Mouse (Mus musculus) hindbrain, postnatal 0 days (tissue): Measurements from ENCODE around the gene Pde3a. TPM values are rescaled to one million over a fixed set of nuclear protein-coding genes. Genes with fewer than 3 reads are reported as not detected.

ENCODE experiments used
- ATAC-seq: fragments of 200-750 bp; cut with Nextera tagmentation; 2 replicates; pipeline ENCODE4 v1.8.0; 2017; ENCODE audit warnings: mild to moderate bottlenecking, moderate TSS enrichment, moderate library complexity
- DNase-seq: peaks from one replicate; pipeline ENCODE4 v3.0.0-alpha.2; 2015; ENCODE audit warnings: low spot score
- H3K27ac ChIP-seq: fragments of 300-500 bp; sonication (generic); 2 replicates; pipeline ENCODE4 v1.5.1; 2014; ENCODE audit warnings: mild to moderate bottlenecking
- H3K27me3 ChIP-seq: fragments of 300-500 bp; sonication (generic); 2 replicates; pipeline ENCODE4 v1.6.1; 2014; ENCODE audit warnings: low read length, mixed read lengths; ENCODE audit not compliant: insufficient read depth
- H3K36me3 ChIP-seq: fragments of 300-500 bp; sonication (generic); 2 replicates; pipeline ENCODE4 v1.6.1; 2014; ENCODE audit warnings: low read length, mixed read lengths; ENCODE audit not compliant: insufficient read depth
- H3K4me1 ChIP-seq: fragments of 300-500 bp; sonication (generic); 2 replicates; pipeline ENCODE4 v1.6.1; 2014; ENCODE audit warnings: antibody characterized with exemption, low read length, mixed read lengths; ENCODE audit not compliant: insufficient read depth
- H3K4me2 ChIP-seq: fragments of 300-500 bp; sonication (generic); 2 replicates; pipeline ENCODE4 v1.6.1; 2014; ENCODE audit warnings: low read depth, mild to moderate bottlenecking, low read length, moderate library complexity, mixed read lengths
- H3K4me3 ChIP-seq: fragments of 300-500 bp; sonication (generic); 2 replicates; pipeline ENCODE4 v1.5.1; 2014; ENCODE audit warnings: low read length
- H3K9ac ChIP-seq: fragments of 300-500 bp; sonication (generic); replicated peaks from 2 replicates; pipeline ENCODE4 v1.6.1; 2014; ENCODE audit warnings: mild to moderate bottlenecking, low read length, moderate library complexity, mixed read lengths
- H3K9me3 ChIP-seq: fragments of 300-500 bp; sonication (generic); 2 replicates; pipeline ENCODE4 v1.6.1; 2016; ENCODE audit warnings: low read length, mixed read lengths
- CTCF ChIP-seq: IDR thresholded peaks from 2 replicates; pipeline ENCODE4 v1.5.1; 2016; ENCODE audit warnings: antibody characterized with exemption, control low read depth, low read depth
- WGBS: fragments of 180-500 bp; shearing (Covaris S2); extraction: QIAGEN DNeasy Blood & Tissue Kit; methylation state at CpG from one replicate; pipeline ENCODE4 v1.1.7; 2014; 5-methylcytosine and 5-hydroxymethylcytosine counted together
- polyA plus RNA-seq: library from polyadenylated mRNA; unstranded; fragments of >200 nt; fragmentation: Nextera tagmentation; extraction: Ambion mirVana; gene quantifications from 2 replicates; pipeline ENCODE4 v1.2.1, GENCODE M21; 2015
- total RNA-seq: library from RNA; depleted of rRNA; stranded (reverse); fragments of >200 nt; gene quantifications from 2 replicates; pipeline ENCODE4 v1.2.3, GENCODE M21; 2014

The Pde3a gene
- total and polyA plus RNA-seq, 2 experiments from 2014 or later, result 2.1 to 12.5 TPM

DNA sequence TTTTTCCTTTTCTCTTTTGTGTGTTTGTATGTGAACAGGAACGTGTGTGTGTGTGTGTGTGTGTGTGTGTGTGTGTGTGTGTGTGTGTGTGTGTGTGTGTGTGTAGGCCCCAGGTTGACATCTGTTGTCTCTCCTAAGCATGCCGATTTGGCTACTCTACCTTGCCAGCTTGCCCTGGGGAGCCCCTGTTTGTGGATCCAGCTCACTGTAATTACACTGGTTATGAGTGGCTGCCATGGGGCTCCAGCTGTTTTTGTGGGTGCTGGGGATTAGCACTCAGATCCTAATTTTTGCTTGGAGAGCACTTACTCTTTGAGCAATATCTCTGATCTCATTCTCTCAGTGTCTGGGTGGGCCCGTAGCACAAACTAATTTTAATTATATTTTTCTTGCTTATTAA is 32.6 kb downstream of the Pde3a start:
- 71% methylated on average over 3 of the region's 3 CpGs for WGBS
- Histone ChIP-seq H3K4me2 (no peak overlapping the region), H3K4me1 (no peaks in the 10 kb centered on the region), H3K27me3 (no peaks in the 10 kb centered on the region), H3K9me3 (no peaks in the 10 kb centered on the region), H3K9ac (no peak overlapping the region), H3K36me3 (no peaks in the 10 kb centered on the region), H3K27ac (no peak overlapping the region), H3K4me3 (no peak overlapping the region)
- no peak for ATAC-seq
- DNase-seq, result no peak
- no peak for TF ChIP-seq CTCF

DNA sequence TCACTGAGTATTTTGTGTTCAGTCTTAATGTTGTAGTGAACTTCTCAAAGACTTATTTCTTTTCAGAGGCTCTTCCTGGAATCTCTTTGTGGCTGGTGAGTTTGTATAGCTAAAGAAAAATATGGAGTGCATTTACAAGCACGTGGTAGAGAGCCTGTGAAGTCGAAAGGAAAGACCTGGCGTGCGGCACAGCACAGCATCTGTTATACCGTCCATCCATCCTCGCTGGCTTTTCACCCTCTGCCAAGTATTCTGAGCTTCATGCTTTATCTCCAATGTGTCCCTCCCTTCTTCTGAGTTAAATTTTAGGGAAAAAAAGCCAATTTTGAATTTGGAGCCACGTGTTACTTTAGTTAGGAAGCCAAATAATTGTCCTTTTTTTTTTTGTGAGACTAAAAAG is 33.7 kb downstream of the Pde3a start:
- H3K4me3 ChIP-seq, result no peak overlapping the region
- H3K4me1 ChIP-seq, result no peaks in the 10 kb centered on the region
- ATAC-seq (no peak), DNase-seq (no peak)
- TF ChIP-seq CTCF, result no peak
- no peaks in the 10 kb centered on the region for H3K36me3 ChIP-seq
- 59% methylated on average over 7 of the region's 7 CpGs for WGBS
- no peak overlapping the region for H3K9ac ChIP-seq
- no peak overlapping the region for H3K27ac ChIP-seq
- no peak overlapping the region for H3K4me2 ChIP-seq
- no peaks in the 10 kb centered on the region for H3K27me3 ChIP-seq
- H3K9me3 ChIP-seq, result no peaks in the 10 kb centered on the region

DNA sequence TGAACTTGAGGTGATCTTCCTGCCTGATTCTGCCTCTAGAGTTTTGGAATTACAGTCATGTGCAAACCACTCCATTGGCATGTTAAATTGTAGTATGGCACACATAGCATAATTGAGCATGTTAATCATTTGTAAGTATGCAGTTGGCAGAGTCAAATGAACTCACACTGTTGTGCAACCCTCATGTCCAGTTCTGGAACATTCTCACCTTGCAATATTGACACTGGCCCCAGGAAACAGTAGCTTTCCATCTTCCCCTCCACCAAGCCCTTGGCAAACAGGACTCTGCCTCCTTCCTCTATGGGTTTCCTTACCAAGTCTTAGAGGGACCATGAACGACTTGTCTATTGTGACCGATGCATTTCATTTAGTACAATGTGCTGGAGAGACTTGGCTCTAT is 42.1 kb downstream of the Pde3a start:
- Histone ChIP-seq H3K4me1 (no peaks in the 10 kb centered on the region), H3K9ac (no peak overlapping the region), H3K4me3 (no peak overlapping the region), H3K27me3 (no peaks in the 10 kb centered on the region), H3K9me3 (no peaks in the 10 kb centered on the region), H3K27ac (no peak overlapping the region), H3K4me2 (no peak overlapping the region), H3K36me3 (no peaks in the 10 kb centered on the region)
- no peak for DNase-seq
- TF ChIP-seq CTCF, result no peak
- no peak for ATAC-seq
- 89% methylated on average over 2 of the region's 2 CpGs for WGBS

DNA sequence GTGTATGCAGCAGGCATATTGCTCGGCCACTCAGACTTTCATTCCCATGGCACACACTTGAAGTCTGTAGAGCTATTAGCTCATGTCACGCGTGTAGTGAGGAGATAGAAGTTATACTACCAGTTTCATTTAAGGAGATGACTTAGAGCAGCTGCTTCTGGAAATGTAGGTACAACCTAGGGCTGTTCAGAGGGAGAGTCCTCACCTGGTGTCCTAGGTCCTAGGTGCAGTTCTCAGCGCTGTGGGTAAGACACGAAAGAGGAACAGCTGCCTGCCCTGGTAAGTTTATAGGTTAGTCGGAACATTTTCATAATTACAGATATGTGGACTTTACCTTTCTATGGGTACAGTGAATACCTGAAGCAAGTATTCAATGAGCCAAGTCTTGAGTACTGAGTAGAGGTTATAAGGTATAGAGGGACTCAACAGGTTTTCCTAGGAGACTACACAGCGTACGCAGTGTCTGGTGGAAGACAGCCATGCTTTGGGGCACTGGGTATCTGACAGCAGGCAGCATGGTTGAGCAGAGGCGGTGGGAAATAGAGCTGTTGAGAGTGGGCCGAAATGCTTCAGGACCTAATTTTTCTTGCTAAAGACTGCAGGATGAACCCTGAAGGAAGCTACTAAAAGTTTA is 43.9 kb downstream of the Pde3a start:
- TF ChIP-seq CTCF, result no peak
- whole genome bisulfite sequencing, result 92% methylated on average over 10 of the region's 10 CpGs
- Histone ChIP-seq H3K4me3 (no peak overlapping the region), H3K27me3 (no peaks in the 10 kb centered on the region), H3K9me3 (no peaks in the 10 kb centered on the region), H3K4me2 (no peak overlapping the region), H3K4me1 (no peaks in the 10 kb centered on the region), H3K27ac (no peak overlapping the region), H3K9ac (no peak overlapping the region), H3K36me3 (no peaks in the 10 kb centered on the region)
- DNase-seq, result no peak
- no peak for ATAC-seq

DNA sequence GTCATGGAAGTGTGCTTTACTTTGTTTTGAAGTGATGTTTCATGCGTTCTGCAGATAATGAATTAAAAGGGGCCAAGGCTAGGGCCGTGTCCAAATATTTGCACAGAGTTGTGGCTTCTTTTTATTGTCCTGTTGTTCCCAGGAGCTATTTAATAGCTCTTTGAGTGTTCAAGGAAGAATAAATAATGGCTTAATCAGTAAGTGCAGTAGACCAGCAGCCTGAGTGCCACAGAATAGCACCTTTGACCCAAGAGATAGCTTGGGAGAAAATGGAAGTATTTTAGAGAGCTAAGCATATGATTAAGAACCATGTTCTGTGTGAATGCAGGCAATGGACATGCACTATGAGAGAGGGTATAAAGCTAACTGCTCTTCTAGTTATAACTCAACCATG is 44.4 kb downstream of the Pde3a start:
- no peak for ATAC-seq
- no peak for DNase-seq
- 51% methylated on average over 2 of the region's 2 CpGs for WGBS

DNA sequence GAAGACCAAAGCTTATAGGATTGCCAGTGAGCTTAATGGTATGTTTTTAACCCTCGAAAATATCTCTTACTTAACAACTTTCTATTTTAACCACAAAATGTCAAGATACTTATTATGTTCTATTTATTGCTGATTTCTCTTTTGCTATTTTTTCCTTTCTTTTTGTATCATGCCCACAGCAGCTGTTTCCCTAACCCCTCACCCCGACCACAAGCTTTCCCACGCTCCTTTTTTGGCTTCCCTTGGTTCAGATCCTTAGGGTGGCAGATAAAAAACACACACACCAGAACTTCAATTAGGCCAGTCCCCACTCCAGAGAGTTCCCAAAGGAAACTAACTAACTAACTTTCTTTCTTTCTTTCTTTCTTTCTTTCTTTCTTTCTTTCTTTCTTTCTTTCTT is 46.2 kb downstream of the Pde3a start:
- Histone ChIP-seq H3K9ac (no peak overlapping the region), H3K4me3 (no peak overlapping the region), H3K4me1 (no peaks in the 10 kb centered on the region), H3K36me3 (no peaks in the 10 kb centered on the region), H3K27ac (no peak overlapping the region), H3K9me3 (no peaks in the 10 kb centered on the region), H3K27me3 (no peaks in the 10 kb centered on the region), H3K4me2 (no peak overlapping the region)
- 83% methylated on average over 3 of the region's 3 CpGs for WGBS
- DNase-seq (no peak), ATAC-seq (no peak)
- TF ChIP-seq CTCF, result no peak

More for the DNA sequence above, 44.4 kb downstream of the Pde3a start:
- no peaks in the 10 kb centered on the region for H3K27me3 ChIP-seq
- no peak for TF ChIP-seq CTCF
- H3K27ac ChIP-seq, result no peak overlapping the region
- no peak overlapping the region for H3K9ac ChIP-seq
- H3K36me3 ChIP-seq, result no peaks in the 10 kb centered on the region
- no peaks in the 10 kb centered on the region for H3K4me1 ChIP-seq
- H3K4me2 ChIP-seq, result no peak overlapping the region
- no peak overlapping the region for H3K4me3 ChIP-seq
- H3K9me3 ChIP-seq, result no peaks in the 10 kb centered on the region
